Mouse (Mus musculus) megakaryocyte-erythroid progenitor cell, adult 5 weeks (primary cell): ENCODE measurements around the gene Defb42. TPM values are rescaled to one million over a fixed set of nuclear protein-coding genes. Genes with fewer than 3 reads are reported as not detected.

ENCODE experiments used
- polyA plus RNA-seq: library from polyadenylated mRNA; stranded (reverse); fragments of >175 nt; gene quantifications from 2 replicates; pipeline ENCODE4 v1.2.3, GENCODE M21; 2012

The Defb42 gene
- not detected in 2 replicates for polyA plus RNA-seq

GRCm38 (mm10) chr14:63046691-63047090 lies at the start of gene Defb42:
TSS of gene Defb42 (plus strand) at chr14:63046991.

GRCm38 (mm10) chr14:62997777-62998176 lies 49.0 kb upstream of the Defb42 start, which contains the start of gene Defb47:
TSS of gene Defb47 (plus strand) at chr14:62998077.

GRCm38 (mm10) chr14:63011471-63011870 lies 35.3 kb upstream of the Defb42 start, which contains the start of gene Defb43:
TSS of gene Defb43 (plus strand) at chr14:63011771.

GRCm38 (mm10) chr14:63049910-63050370 lies 3.1 kb downstream of the Defb42 start, which contains the start of gene Defb30:
TSS of gene Defb30 (minus strand) at chr14:63049960.

Other genes starting within 250 kb of the Defb42 start
- 4.6 and 6.1 TPM in 2 replicates for gene Wdfy2, start 209.3 kb upstream of the Defb42 start, polyA plus RNA-seq
- gene Defb48, start 62.5 kb upstream of the Defb42 start, polyA plus RNA-seq, result not detected in 2 replicates
- 0.53 TPM in 1 of 2 replicates, not detected in the other for gene Defb47, start 48.9 kb upstream of the Defb42 start, polyA plus RNA-seq
- gene Defb43, start 35.2 kb upstream of the Defb42 start, polyA plus RNA-seq, result not detected in 2 replicates
- not detected in 2 replicates for gene Defb30, start 3.0 kb downstream of the Defb42 start, polyA plus RNA-seq